Mouse (Mus musculus): ENCODE data around the gene Rabggta. TPM values are rescaled to one million over a fixed set of nuclear protein-coding genes. Genes with fewer than 3 reads are reported as not detected.

Rabggta gene
- polyA plus RNA-seq, 1 experiment from 2014 or later, result 21.2 TPM

DNA sequence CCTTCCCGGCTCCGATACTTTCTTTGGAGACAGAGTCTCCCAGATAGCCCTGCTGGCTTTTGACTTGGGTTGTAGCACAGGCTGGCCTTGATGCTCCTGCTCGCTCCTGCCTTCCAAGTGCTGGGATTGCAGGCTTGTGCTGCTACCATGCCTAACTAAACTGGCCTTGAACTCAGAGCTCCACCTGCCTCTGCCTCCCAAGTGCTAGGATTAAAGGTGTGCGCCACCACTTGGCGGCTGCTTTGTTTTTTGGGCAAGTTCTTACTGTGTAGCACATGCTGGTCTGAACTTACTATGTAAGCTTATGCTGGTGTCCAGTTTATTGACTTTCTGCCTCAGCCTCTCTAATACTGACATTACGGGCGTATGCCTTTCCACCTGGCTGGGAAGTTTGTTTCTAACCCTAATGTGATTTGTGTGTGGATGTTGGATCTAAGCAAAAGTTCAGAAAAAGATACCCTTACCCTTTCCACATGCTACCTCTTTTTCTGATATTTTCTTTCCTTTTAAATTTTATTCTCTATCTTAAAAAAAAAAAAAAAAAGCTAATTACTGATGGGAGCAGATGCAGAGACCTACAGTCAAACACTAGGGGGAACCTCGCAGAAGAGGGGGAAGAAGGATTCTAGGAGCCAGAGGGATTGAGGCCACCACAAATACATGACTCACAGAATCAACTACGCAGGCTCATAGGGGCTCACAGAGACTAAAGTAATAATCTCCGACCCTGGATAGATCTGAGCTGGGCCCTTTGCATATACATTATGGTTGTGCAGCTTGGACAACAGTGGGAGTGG is 25.2 kb upstream of the Rabggta start:
- Histone ChIP-seq H3K4me2 (ENCODE audit: low read depth, low read length) (peak overlapping the region; percentile 96), H3K4me1 (ENCODE audit: insufficient read depth) (peaks cover 24% of the 10 kb centered on the region), H3K27ac (ENCODE audit: low read depth) (no peak overlapping the region), H3K36me3 (replicated peaks; ENCODE audit: insufficient read depth, low read length) (peaks cover 31% of the 10 kb centered on the region), H3K27me3 (ENCODE audit: insufficient read depth, low read length) (no peaks in the 10 kb centered on the region), H3K4me3 (ENCODE audit: low read depth, low read length) (peak overlapping the region; percentile 98; the same call in 1 of the 2 replicates), H3K9ac (replicated peaks) (peak overlapping the region; percentile 41; the same call in 1 of the 2 replicates), H3K9me3 (ENCODE audit: low read length) (no peaks in the 10 kb centered on the region)
- 0 out of 2 replicates have a peak, but pooled peaks have one; percentile 11 for TF ChIP-seq CTCF (IDR thresholded peaks at IDR 0.05; ENCODE audit: low read depth)
- no peak for TF ChIP-seq EP300 (IDR thresholded peaks at IDR 0.05; ENCODE audit: low read depth)
- 78% methylated on average over 10 of the region's 10 CpGs for WGBS (ENCODE audit: insufficient replicate concordance)
- ATAC-seq (no peak), DNase-seq (no peak)

DNA sequence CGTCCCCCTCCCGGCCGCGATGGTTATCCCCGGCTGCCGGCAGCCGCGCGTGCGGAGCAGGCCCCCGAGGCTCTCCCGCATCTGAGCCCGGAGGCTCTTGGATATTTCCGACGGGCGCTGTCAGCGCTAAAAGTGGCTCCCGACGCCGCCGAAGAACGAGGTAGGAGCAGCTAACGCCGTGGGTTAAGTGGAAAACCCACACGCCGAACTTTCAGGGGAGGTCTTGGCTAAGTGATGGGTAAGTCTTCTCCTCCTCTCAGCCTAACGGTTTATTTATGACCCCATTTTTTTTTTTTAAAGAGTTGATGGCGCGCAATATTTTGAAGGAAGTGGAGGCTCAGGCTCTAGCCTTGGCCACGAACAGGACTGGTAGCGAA is 23.8 kb upstream of the Rabggta start:
- no peaks in the 10 kb centered on the region for H3K27me3 ChIP-seq (ENCODE audit: insufficient read depth, low read length)
- no peak for TF ChIP-seq EP300 (IDR thresholded peaks at IDR 0.05; ENCODE audit: low read depth)
- peak overlapping the region; percentile 96 for H3K4me2 ChIP-seq (ENCODE audit: low read depth, low read length)
- peak overlapping the region; percentile 85 for H3K9ac ChIP-seq (replicated peaks)
- peak overlapping the region; percentile 76 for H3K27ac ChIP-seq (ENCODE audit: low read depth)
- DNase-seq (no peak), ATAC-seq (no peak)
- peaks cover 24% of the 10 kb centered on the region for H3K4me1 ChIP-seq (ENCODE audit: insufficient read depth)
- H3K9me3 ChIP-seq (ENCODE audit: low read length), result no peaks in the 10 kb centered on the region
- peak overlapping the region; percentile 98 for H3K4me3 ChIP-seq (ENCODE audit: low read depth, low read length)
- under 1% methylated on average over 31 of the region's 31 CpGs for WGBS (ENCODE audit: insufficient replicate concordance)
- H3K36me3 ChIP-seq (replicated peaks; ENCODE audit: insufficient read depth, low read length), result peaks cover 22% of the 10 kb centered on the region

DNA sequence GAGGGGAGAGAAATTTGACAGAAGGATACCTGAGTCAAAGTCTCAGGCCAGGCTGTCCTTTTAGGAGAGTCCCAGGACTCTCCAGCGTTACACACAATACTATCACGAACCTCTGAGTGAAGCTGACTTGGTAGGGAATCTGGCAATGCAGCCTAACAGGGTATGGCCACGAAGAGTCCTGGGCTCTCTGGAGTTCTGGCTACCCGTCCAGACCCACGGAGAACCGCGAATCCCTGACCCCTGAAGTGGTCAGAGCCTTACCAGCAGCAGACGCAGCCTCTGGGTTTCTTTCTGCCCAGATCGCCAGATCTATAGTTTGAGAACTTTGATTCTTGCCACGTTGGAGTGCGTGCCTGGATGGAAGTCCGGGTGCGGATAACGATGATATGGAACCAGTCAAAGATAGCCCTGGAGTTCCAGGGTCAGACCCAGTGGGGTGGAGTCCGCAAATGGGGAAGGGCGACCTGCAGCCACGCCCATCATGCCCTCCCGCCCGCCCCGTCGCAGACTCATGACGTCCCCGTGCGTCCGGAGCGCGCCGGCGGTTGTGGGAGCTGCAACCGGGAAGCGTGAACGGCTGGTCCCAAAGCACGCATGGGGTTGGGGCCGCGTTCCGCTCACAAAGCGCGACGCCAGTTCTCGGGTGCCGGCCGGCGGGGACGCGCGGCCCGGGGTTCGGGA is 23.3 kb upstream of the Rabggta start, which contains the start of the genes Dhrs1 and Nop9:
Dhrs1 (minus strand) TSS at position 511 of the 681 bp plus-strand sequence.
Nop9 (plus strand) TSS at position 514 of the 681 bp plus-strand sequence.
- 2% methylated on average over 48 of the region's 48 CpGs for WGBS (ENCODE audit: insufficient replicate concordance)
- DNase-seq, result peak; percentile 96
- TF ChIP-seq EP300 (IDR thresholded peaks at IDR 0.05; ENCODE audit: low read depth), result no peak
- TF ChIP-seq CTCF (IDR thresholded peaks at IDR 0.05; ENCODE audit: low read depth), result no peak

GRCm38 (mm10) chr14:55743711-55744110 is 21.6 kb upstream of the Rabggta start:
- peaks cover 24% of the 10 kb centered on the region for H3K4me1 ChIP-seq (ENCODE audit: insufficient read depth)
- H3K27me3 ChIP-seq (ENCODE audit: insufficient read depth, low read length), result no peaks in the 10 kb centered on the region
- WGBS (ENCODE audit: insufficient replicate concordance), result 16% methylated on average over 10 of the region's 10 CpGs
- no peak overlapping the region for H3K9ac ChIP-seq (replicated peaks)
- peaks cover 26% of the 10 kb centered on the region for H3K36me3 ChIP-seq (replicated peaks; ENCODE audit: insufficient read depth, low read length)
- peak; percentile 60 for ATAC-seq
- H3K4me3 ChIP-seq (ENCODE audit: low read depth, low read length), result no peak overlapping the region
- no peak overlapping the region for H3K27ac ChIP-seq (ENCODE audit: low read depth)
- peak overlapping the region; percentile 96 for H3K4me2 ChIP-seq (ENCODE audit: low read depth, low read length)
- peak; percentile 91 for DNase-seq
- TF ChIP-seq CTCF (IDR thresholded peaks at IDR 0.05; ENCODE audit: low read depth) (peak; percentile 100), EP300 (IDR thresholded peaks at IDR 0.05; ENCODE audit: low read depth) (no peak)
- H3K9me3 ChIP-seq (ENCODE audit: low read length), result no peaks in the 10 kb centered on the region

More for the DNA sequence above, 23.3 kb upstream of the Rabggta start, which contains the start of the genes Dhrs1 and Nop9:
- peaks cover 22% of the 10 kb centered on the region for H3K36me3 ChIP-seq (replicated peaks; ENCODE audit: insufficient read depth, low read length)
- H3K4me2 ChIP-seq (ENCODE audit: low read depth, low read length), result peak within 1 kb of the TSS; percentile 96
- no peaks in the 10 kb centered on the region for H3K9me3 ChIP-seq (ENCODE audit: low read length)
- peak; percentile 92 for ATAC-seq
- H3K9ac ChIP-seq (replicated peaks), result peak within 1 kb of the TSS; percentile 85
- peak within 1 kb of the TSS; percentile 76 for H3K27ac ChIP-seq (ENCODE audit: low read depth)
- H3K4me3 ChIP-seq (ENCODE audit: low read depth, low read length), result peak within 1 kb of the TSS; percentile 98
- peaks cover 24% of the 10 kb centered on the region for H3K4me1 ChIP-seq (ENCODE audit: insufficient read depth)
- H3K27me3 ChIP-seq (ENCODE audit: insufficient read depth, low read length), result no peaks in the 10 kb centered on the region

DNA sequence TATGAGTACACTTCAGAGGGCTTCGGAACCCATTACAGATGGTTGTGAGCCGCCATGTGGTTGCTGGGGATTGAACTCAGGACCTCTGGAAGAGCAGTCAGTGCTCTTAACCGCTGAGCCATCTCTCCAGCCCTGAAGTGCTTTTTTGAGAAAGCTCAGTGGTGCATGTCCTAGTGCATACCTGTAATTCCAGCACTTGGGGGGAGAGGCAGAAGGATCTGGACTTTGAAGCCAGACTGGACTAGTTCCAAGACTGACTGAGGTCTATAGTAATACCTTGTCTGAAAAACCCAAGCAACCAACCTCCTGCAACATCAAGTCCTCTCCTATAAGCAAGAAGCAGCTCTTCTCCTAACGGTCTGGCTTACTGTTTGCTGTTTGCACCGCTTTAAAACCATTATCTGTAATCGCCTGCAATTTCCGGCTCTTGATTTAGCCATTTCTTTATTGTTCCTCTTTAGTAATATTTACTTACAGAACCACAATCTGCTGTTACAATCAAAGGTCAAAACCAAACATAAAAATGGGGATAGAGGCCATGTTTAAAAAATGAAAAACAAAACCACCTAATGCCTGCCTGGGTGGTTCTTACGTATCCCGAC is 15.1 kb upstream of the Rabggta start:
- no peaks in the 10 kb centered on the region for H3K9me3 ChIP-seq (ENCODE audit: low read length)
- no peak for DNase-seq
- 70% methylated on average over 9 of the region's 9 CpGs for WGBS (ENCODE audit: insufficient replicate concordance)
- no peak overlapping the region for H3K27ac ChIP-seq (ENCODE audit: low read depth)
- no peak overlapping the region for H3K9ac ChIP-seq (replicated peaks)
- H3K27me3 ChIP-seq (ENCODE audit: insufficient read depth, low read length), result no peaks in the 10 kb centered on the region
- peaks cover 8% of the 10 kb centered on the region; the same call in 1 of the 2 replicates for H3K4me1 ChIP-seq (ENCODE audit: insufficient read depth)
- ATAC-seq, result no peak
- peaks cover 29% of the 10 kb centered on the region for H3K36me3 ChIP-seq (replicated peaks; ENCODE audit: insufficient read depth, low read length)
- no peak overlapping the region for H3K4me2 ChIP-seq (ENCODE audit: low read depth, low read length)
- H3K4me3 ChIP-seq (ENCODE audit: low read depth, low read length), result no peak overlapping the region
- TF ChIP-seq CTCF (IDR thresholded peaks at IDR 0.05; ENCODE audit: low read depth) (no peak), EP300 (IDR thresholded peaks at IDR 0.05; ENCODE audit: low read depth) (no peak)

Data from liver, postnatal 0 days (tissue).